Mouse (Mus musculus) central nervous system, embryonic 11.5 days (tissue): ENCODE data around the gene Map4k3. TPM values are rescaled to one million over a fixed set of nuclear protein-coding genes. Genes with fewer than 3 reads are reported as not detected.

Source experiments
- polyA plus RNA-seq: library from polyadenylated mRNA; depleted of rRNA; stranded (reverse); fragments of >200 nt; gene quantifications from 2 replicates; pipeline ENCODE4 v1.2.3, GENCODE M21; 2012; rRNA removed

Gene Map4k3
- polyA plus RNA-seq: 26.3 and 43.4 TPM in 2 replicates

GRCm38 (mm10) chr17:80728062-80728858, at the start of gene Map4k3:
Gene Map4k3, minus strand, starts transcription at chr17:80728485.

DNA sequence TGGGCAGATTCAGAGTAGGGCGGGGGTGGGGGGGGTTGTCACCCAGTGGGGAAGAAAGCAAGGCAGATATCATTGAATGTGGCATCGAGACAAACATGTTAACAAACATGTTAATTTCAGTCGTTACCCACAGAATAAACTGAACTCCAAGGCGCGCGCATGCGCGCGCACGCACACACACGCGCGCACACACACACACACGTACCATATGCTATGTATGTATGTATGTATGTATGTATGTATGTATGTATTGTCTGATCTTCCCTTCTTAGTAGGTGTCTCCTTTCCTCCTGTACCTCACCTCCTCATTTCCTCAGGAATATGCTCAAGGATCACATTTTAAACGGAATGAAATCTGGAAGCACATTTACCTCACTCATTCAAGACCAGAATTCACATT, 150.6 kb downstream of the Map4k3 start, which contains the start of gene Cdkl4:
Gene Cdkl4 (minus strand): TSS at position 175 of the 400 bp plus-strand sequence.

Other genes starting within 250 kb of the Map4k3 start
- gene Sos1, start 248.0 kb downstream of the Map4k3 start, polyA plus RNA-seq: 8.3 and 14.1 TPM in 2 replicates
- gene Cdkl4, start 150.7 kb downstream of the Map4k3 start, polyA plus RNA-seq: 1.1 and 1.3 TPM in 2 replicates
- gene Tmem178, start 216.1 kb upstream of the Map4k3 start, polyA plus RNA-seq: 9.3 and 11.0 TPM in 2 replicates